Mouse (Mus musculus) kidney, postnatal 0 days (tissue): Measurements from ENCODE around the gene Ifi213. TPM values are rescaled to one million over a fixed set of nuclear protein-coding genes. Genes with fewer than 3 reads are reported as not detected.
"Not testable (repeated sequence)": the region's sequence is repeated elsewhere in the genome, so short reads cannot be mapped to it uniquely, and the experiment has no call there.

Experiments
- ATAC-seq: fragments of 200-750 bp; cut with Nextera tagmentation; replicated peaks from 2 replicates; pipeline ENCODE4 v1.8.0; 2017; ENCODE audit warnings: low read depth, moderate number of reproducible peaks, moderate TSS enrichment, moderate library complexity; ENCODE audit not compliant: low FRiP score
- DNase-seq: peaks from one replicate; pipeline ENCODE4 v3.0.0-alpha.2; 2016; ENCODE audit warnings: low spot score
- H3K27ac ChIP-seq: fragments of 300-500 bp; sonication (generic); 2 replicates; pipeline ENCODE4 v1.5.1; 2014; ENCODE audit warnings: mild to moderate bottlenecking
- H3K27me3 ChIP-seq: fragments of 300-500 bp; sonication (generic); 2 replicates; pipeline ENCODE4 v1.6.1; 2014; ENCODE audit warnings: low read length, mixed read lengths; ENCODE audit not compliant: insufficient read depth
- H3K36me3 ChIP-seq: fragments of 300-500 bp; sonication (generic); 2 replicates; pipeline ENCODE4 v1.6.1; 2014; ENCODE audit warnings: low read length, mixed read lengths; ENCODE audit not compliant: insufficient read depth
- H3K4me1 ChIP-seq: fragments of 300-500 bp; sonication (generic); replicated peaks from 2 replicates; pipeline ENCODE4 v1.6.1; 2014; ENCODE audit warnings: antibody characterized with exemption, low read length, mixed read lengths; ENCODE audit not compliant: insufficient read depth
- H3K4me2 ChIP-seq: fragments of 300-500 bp; sonication (generic); 2 replicates; pipeline ENCODE4 v1.6.1; 2014; ENCODE audit warnings: mild to moderate bottlenecking, low read length, moderate library complexity, mixed read lengths
- H3K4me3 ChIP-seq: fragments of 300-500 bp; sonication (generic); replicated peaks from 2 replicates; pipeline ENCODE4 v1.5.1; 2014; ENCODE audit warnings: low read depth, low read length
- H3K9ac ChIP-seq: fragments of 300-500 bp; sonication (generic); 2 replicates; pipeline ENCODE4 v1.6.1; 2014; ENCODE audit warnings: low read depth, low read length
- H3K9me3 ChIP-seq: fragments of 300-500 bp; sonication (generic); replicated peaks from 2 replicates; pipeline ENCODE4 v1.6.1; 2016; ENCODE audit warnings: low read length, inconsistent platforms, mixed read lengths
- CTCF ChIP-seq: IDR thresholded peaks from 2 replicates; pipeline ENCODE4 v1.5.1; 2016; ENCODE audit warnings: antibody characterized with exemption, low read depth, mild to moderate bottlenecking, moderate library complexity
- WGBS: fragments of 180-500 bp; shearing (Covaris S2); extraction: QIAGEN DNeasy Blood & Tissue Kit; methylation state at CpG from one replicate; pipeline ENCODE4 v1.1.7; 2014; 5-methylcytosine and 5-hydroxymethylcytosine counted together
- microRNA-seq: library from miRNA; unstranded; fragments of <30 nt; microRNA quantifications from one replicate; pipeline ENCODE4, GENCODE M21; 2016
- polyA plus RNA-seq: library from polyadenylated mRNA; unstranded; fragments of >200 nt; fragmentation: Nextera tagmentation; extraction: Ambion mirVana; gene quantifications from 2 replicates; pipeline ENCODE4 v1.2.1, GENCODE M21; 2015

Ifi213 gene
- polyA plus RNA-seq, 1 experiment from 2014 or later, result 0.55 TPM

GRCm38 (mm10) chr1:173579921-173580585, 19.0 kb downstream of the Ifi213 start:
- no peak for TF ChIP-seq CTCF
- no peak for DNase-seq
- Histone ChIP-seq H3K4me2 (no peak overlapping the region), H3K27ac (no peak overlapping the region), H3K4me1 (no peaks in the 10 kb centered on the region), H3K36me3 (no peaks in the 10 kb centered on the region), H3K9me3 (no peaks in the 10 kb centered on the region; the same call in 1 of the 2 replicates), H3K9ac (no peak overlapping the region), H3K27me3 (no peaks in the 10 kb centered on the region), H3K4me3 (no peak overlapping the region)
- 93% methylated on average over 26 of the region's 26 CpGs for WGBS
- ATAC-seq, result no peak

- no peak for DNase-seq
- Histone ChIP-seq H3K9me3 (no peaks in the 10 kb centered on the region; the same call in 1 of the 2 replicates), H3K27ac (no peak overlapping the region), H3K4me3 (no peak overlapping the region), H3K27me3 (no peaks in the 10 kb centered on the region), H3K4me1 (no peaks in the 10 kb centered on the region), H3K36me3 (no peaks in the 10 kb centered on the region), H3K4me2 (no peak overlapping the region), H3K9ac (no peak overlapping the region)
- ATAC-seq, result no peak
- no peak for TF ChIP-seq CTCF
- 88% methylated on average over 9 of the region's 9 CpGs for WGBS
Measured at GRCm38 (mm10) chr1:173579079-173579478, 20.0 kb downstream of the Ifi213 start.

- not testable (repeated sequence) for ATAC-seq, H3K27ac ChIP-seq, H3K27me3 ChIP-seq, H3K4me1 ChIP-seq, H3K4me2 ChIP-seq, H3K4me3 ChIP-seq, DNase-seq, H3K9ac ChIP-seq, H3K36me3 ChIP-seq, H3K9me3 ChIP-seq
- 76% methylated on average over 5 of the region's 5 CpGs for WGBS
Measured at GRCm38 (mm10) chr1:173550491-173551050, 48.5 kb downstream of the Ifi213 start.

GRCm38 (mm10) chr1:173548798-173549197, 50.3 kb downstream of the Ifi213 start:
- ATAC-seq, result not testable (repeated sequence)

GRCm38 (mm10) chr1:173535791-173536190, 63.3 kb downstream of the Ifi213 start, which contains the start of gene Ifi214:
Gene Ifi214 (minus strand): TSS chr1:173535957.
- WGBS, result 92% methylated on average over 3 of the region's 3 CpGs
- H3K9ac ChIP-seq, H3K27me3 ChIP-seq, DNase-seq, H3K4me1 ChIP-seq, H3K4me2 ChIP-seq, H3K9me3 ChIP-seq, ATAC-seq, H3K36me3 ChIP-seq, H3K4me3 ChIP-seq, H3K27ac ChIP-seq: not testable (repeated sequence)

More at GRCm38 (mm10) chr1:173548798-173549197, 50.3 kb downstream of the Ifi213 start:
- not testable (repeated sequence) for H3K36me3 ChIP-seq, H3K27me3 ChIP-seq, DNase-seq, H3K9ac ChIP-seq, H3K4me1 ChIP-seq, H3K9me3 ChIP-seq, H3K4me3 ChIP-seq, H3K27ac ChIP-seq, H3K4me2 ChIP-seq
- 82% methylated on average over 3 of the region's 3 CpGs for WGBS

- Histone ChIP-seq H3K36me3 (no peaks in the 10 kb centered on the region), H3K4me1 (no peaks in the 10 kb centered on the region), H3K9ac (no peak overlapping the region), H3K4me3 (no peak overlapping the region), H3K4me2 (no peak overlapping the region), H3K27me3 (no peaks in the 10 kb centered on the region), H3K9me3 (no peaks in the 10 kb centered on the region), H3K27ac (no peak overlapping the region)
- TF ChIP-seq CTCF, result no peak
- ATAC-seq, result no peak
- no peak for DNase-seq
Measured at GRCm38 (mm10) chr1:173521452-173521851, 77.6 kb downstream of the Ifi213 start.

Small RNAs within 50 kb of the gene (microRNA-seq; reads per million reads assigned to microRNA genes)
- gene Gm44339 (not detected), gene Gm44481 (not detected)

Other genes with a start within 250 kb of the Ifi213 start
- gene Aim2, start 248.4 kb downstream of the Ifi213 start, polyA plus RNA-seq, result 2.9 and 3.5 TPM in 2 replicates
- 0.28 and 0.41 TPM in 2 replicates for gene Cadm3, start 231.6 kb downstream of the Ifi213 start, polyA plus RNA-seq
- gene Ifi206, start 108.2 kb downstream of the Ifi213 start, polyA plus RNA-seq, result 0.31 and 0.64 TPM in 2 replicates
- not detected in 2 replicates for gene Ifi214, start 63.3 kb downstream of the Ifi213 start, polyA plus RNA-seq
- 0.24 and 0.27 TPM in 2 replicates for gene Ifi209, start 31.6 kb upstream of the Ifi213 start, polyA plus RNA-seq
- gene Ifi208, start 74.4 kb upstream of the Ifi213 start, polyA plus RNA-seq, result not detected in 2 replicates
- 0.97 and 1.1 TPM in 2 replicates for gene Ifi207, start 142.5 kb upstream of the Ifi213 start, polyA plus RNA-seq
- 2.3 and 2.6 TPM in 2 replicates for gene Ifi204, start 167.7 kb upstream of the Ifi213 start, polyA plus RNA-seq